Mouse (Mus musculus): ENCODE measurements at regions not wholly inside any gene's neighbourhood (a gene's known extent, or its start where the extent isn't known, plus 50 kb on each side); places are given as distances from the start of the nearest gene placed in this dataset.
A peak's percentile ranks its signal among the peaks of the same experiment; 100 is the strongest.

DNA sequence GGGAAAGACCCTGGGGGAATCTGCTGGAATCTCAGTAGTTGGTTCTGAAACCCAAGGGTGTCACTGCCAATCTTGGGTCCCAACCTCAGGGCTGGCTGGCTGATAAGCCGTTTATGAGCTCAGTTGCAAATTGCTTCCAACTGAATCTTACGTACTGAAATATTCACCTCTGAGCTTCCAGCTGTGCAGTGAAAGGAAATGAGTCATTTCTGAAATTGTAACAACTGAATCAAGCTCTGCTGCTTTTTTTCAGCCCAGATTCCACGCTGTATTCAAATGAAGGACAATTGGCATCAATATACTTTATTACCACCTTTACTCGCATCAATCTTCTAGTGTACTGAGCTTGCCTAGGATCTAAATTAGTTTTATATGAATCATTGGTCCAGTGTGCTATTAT lies 272.7 kb downstream of the Etaa1 start:
- POLR2A ChIA-PET, result no interaction called here
- no peak for DNase-seq (ENCODE audit: low read depth, low spot score)
- CTCF ChIA-PET, result interaction anchor here (1.5 kb wide), 1 partner anchor 15 kb away, joined by 5 read pairs; no protein-coding TSS in a partner anchor
- H3K27me3 ChIP-seq, result peaks cover 5% of the 10 kb centered on the region
- no peak for TF ChIP-seq CTCF (IDR thresholded peaks at IDR 0.05)
- ATAC-seq, result no peak
- in situ Hi-C loops (cut with MboI; ENCODE audit: low pct_unique_long_range_greater_than_20kb), result loop anchor here (25.0 kb wide), 1 partner anchor 1181 kb away; no protein-coding TSS in a partner anchor

GRCm38 (mm10) chr11:17685711-17686113 lies 268.0 kb downstream of the Etaa1 start:
- CTCF ChIA-PET, result no interaction called here
- in situ Hi-C loops (cut with MboI; ENCODE audit: low pct_unique_long_range_greater_than_20kb), result loop anchor here (25.0 kb wide), 1 partner anchor 1177 kb away; no protein-coding TSS in a partner anchor
- POLR2A ChIA-PET, result no interaction called here
- peak; percentile 21 for ATAC-seq
- DNase-seq (ENCODE audit: low read depth, low spot score), result no peak
- H3K27me3 ChIP-seq, result no peaks in the 10 kb centered on the region
- TF ChIP-seq CTCF (IDR thresholded peaks at IDR 0.05), result peak; percentile 66

DNA sequence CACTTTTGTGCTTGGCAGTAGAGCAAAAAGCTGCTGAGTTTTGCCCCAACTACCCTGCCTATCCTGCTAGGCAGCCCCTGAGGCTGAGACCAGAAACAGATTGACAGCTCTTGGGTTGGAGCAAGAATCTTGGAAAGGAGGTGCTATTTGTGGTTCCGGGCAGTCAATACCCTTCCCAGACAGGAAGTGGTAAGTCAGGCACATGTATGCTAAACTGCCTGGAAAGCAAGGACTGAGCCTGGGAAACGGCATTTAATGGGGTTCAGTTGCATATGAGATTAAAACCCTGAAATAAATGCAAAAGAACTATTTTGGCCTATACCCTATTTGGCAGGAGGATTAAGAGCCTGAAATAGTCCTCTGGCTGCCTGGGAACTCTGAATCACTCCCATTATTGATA lies 266.9 kb downstream of the Etaa1 start:
- ChIA-PET POLR2A (no interaction called here), CTCF (no interaction called here)
- in situ Hi-C loops (cut with MboI; ENCODE audit: low pct_unique_long_range_greater_than_20kb), result loop anchor here (25.0 kb wide), 1 partner anchor 1175 kb away; no protein-coding TSS in a partner anchor
- ATAC-seq, result no peak
- H3K27me3 ChIP-seq, result no peaks in the 10 kb centered on the region
- DNase-seq (ENCODE audit: low read depth, low spot score), result no peak
- no peak for TF ChIP-seq CTCF (IDR thresholded peaks at IDR 0.05)

- ChIA-PET CTCF (no interaction called here), POLR2A (no interaction called here)
- DNase-seq (ENCODE audit: low read depth, low spot score), result no peak
- in situ Hi-C loops (cut with MboI; ENCODE audit: low pct_unique_long_range_greater_than_20kb), result loop anchor here (25.0 kb wide), 1 partner anchor 1168 kb away; no protein-coding TSS in a partner anchor
- peak; percentile 57 for ATAC-seq
- no peaks in the 10 kb centered on the region for H3K27me3 ChIP-seq
- TF ChIP-seq CTCF (IDR thresholded peaks at IDR 0.05), result no peak
Measured at GRCm38 (mm10) chr11:17694145-17694544, 259.5 kb downstream of the Etaa1 start.

DNA sequence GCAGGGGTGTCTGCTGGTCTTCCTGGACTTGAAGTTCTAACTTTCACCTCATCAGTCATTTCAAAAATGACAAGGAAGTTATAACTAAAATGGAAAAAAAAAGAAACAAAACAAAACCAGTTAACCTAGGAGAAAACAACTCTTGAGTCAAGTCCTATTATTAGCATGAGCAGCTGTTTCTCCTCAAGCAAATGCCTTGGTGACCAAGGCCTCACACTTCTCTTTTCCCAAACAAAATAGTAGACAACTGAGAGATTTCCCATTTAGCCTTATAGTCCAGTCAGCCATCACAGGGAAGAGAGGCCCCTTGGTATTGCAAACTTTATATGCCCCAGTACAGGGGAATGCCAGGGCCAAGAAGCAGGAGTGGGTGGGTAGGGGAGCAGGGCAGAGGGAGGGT lies 244.9 kb downstream of the Etaa1 start:
- ChIA-PET POLR2A (no interaction called here), CTCF (no interaction called here)
- H3K27me3 ChIP-seq, result peaks cover 7% of the 10 kb centered on the region
- TF ChIP-seq CTCF (IDR thresholded peaks at IDR 0.05), result no peak
- no peak for ATAC-seq
- no peak for DNase-seq (ENCODE audit: low read depth, low spot score)
- in situ Hi-C loops (cut with MboI; ENCODE audit: low pct_unique_long_range_greater_than_20kb), result no loop called here

DNA sequence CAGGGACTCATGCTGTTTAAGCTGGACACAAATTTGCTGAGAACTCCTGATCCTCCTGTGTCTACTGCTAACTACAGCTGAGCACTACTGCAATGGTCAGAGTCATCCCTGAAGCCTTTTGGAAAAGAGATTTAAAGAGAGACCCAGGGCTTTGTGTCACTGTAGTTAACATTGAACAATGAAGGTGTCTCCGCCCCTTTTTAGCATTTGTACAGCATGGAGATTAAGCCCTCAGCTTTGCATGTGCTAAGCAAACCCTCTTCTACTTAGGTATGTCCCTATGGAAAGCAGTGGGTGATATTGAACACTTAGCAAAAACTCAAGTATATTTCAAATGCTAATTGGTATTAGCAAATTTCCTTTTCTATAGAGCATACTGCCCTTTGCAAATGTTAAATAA lies 231.6 kb downstream of the Etaa1 start:
- in situ Hi-C loops (cut with MboI; ENCODE audit: low pct_unique_long_range_greater_than_20kb), result no loop called here
- no peak for TF ChIP-seq CTCF (IDR thresholded peaks at IDR 0.05)
- CTCF ChIA-PET, result no interaction called here
- DNase-seq (ENCODE audit: low read depth, low spot score) (no peak), ATAC-seq (no peak)
- H3K27me3 ChIP-seq, result no peaks in the 10 kb centered on the region
- POLR2A ChIA-PET, result no interaction called here

DNA sequence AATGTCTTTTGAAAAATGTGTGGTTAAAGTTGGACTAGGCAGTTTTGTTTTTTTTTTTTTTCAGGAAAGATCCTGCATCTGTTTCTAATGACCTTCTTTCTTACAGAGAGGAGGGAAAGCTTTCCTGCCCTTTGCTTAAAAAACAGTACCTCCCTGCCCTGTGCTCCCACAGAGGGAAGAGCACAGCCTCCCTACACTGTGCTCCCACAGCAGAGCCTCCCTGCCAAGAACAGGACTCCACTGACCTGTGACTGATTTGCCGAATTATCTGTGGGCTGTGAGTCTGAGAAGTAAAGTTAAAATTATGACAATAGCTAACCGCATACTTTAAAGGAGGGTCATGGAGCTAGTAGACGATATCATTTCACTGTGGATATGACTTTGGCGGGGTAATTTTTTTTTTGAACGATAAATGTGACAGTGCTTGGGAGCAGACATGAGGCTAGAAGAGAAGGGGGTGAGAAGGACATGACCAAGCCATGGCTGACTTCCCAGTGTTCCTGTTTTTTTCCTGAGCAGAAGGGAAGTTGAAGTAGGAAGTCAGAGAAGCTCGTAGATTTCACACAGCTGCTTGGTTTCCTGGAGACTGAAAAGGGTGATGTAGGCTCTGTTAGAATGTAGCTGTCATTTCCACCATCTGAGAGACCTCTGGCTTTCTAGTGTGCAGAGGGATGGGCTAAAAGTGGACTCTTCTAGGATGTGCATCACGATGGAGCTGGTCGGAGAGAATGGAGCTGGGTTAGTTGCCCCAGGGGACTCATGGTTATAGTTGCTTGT lies 226.2 kb downstream of the Etaa1 start:
- ChIA-PET POLR2A (interaction anchor here (0.6 kb wide), 2 partner anchors 9 to 88 kb away, joined by 3 read pairs; no protein-coding TSS in a partner anchor), CTCF (interaction anchor here (1.1 to 1.3 kb wide), 2 partner anchors 12 to 18 kb away, joined by 3 to 4 read pairs; no protein-coding TSS in a partner anchor)
- no peaks in the 10 kb centered on the region for H3K27me3 ChIP-seq
- in situ Hi-C loops (cut with MboI; ENCODE audit: low pct_unique_long_range_greater_than_20kb), result no loop called here
- ATAC-seq, result no peak
- DNase-seq (ENCODE audit: low read depth, low spot score), result no peak
- no peak for TF ChIP-seq CTCF (IDR thresholded peaks at IDR 0.05)

GRCm38 (mm10) chr11:17733075-17733474 lies 220.6 kb downstream of the Etaa1 start:
- DNase-seq (ENCODE audit: low read depth, low spot score) (no peak), ATAC-seq (no peak)
- no peaks in the 10 kb centered on the region for H3K27me3 ChIP-seq
- POLR2A ChIA-PET, result no interaction called here
- TF ChIP-seq CTCF (IDR thresholded peaks at IDR 0.05), result no peak
- in situ Hi-C loops (cut with MboI; ENCODE audit: low pct_unique_long_range_greater_than_20kb), result no loop called here
- CTCF ChIA-PET, result no interaction called here

- DNase-seq (ENCODE audit: low read depth, low spot score) (no peak), ATAC-seq (no peak)
- H3K27me3 ChIP-seq, result no peaks in the 10 kb centered on the region
- in situ Hi-C loops (cut with MboI; ENCODE audit: low pct_unique_long_range_greater_than_20kb), result no loop called here
- ChIA-PET CTCF (no interaction called here), POLR2A (no interaction called here)
- no peak for TF ChIP-seq CTCF (IDR thresholded peaks at IDR 0.05)
Measured at GRCm38 (mm10) chr11:17734519-17734918, 219.2 kb downstream of the Etaa1 start.

- in situ Hi-C loops (cut with MboI; ENCODE audit: low pct_unique_long_range_greater_than_20kb), result no loop called here
Measured at GRCm38 (mm10) chr11:17738879-17739278, 214.8 kb downstream of the Etaa1 start.

GRCm38 (mm10) chr11:17743821-17744220 lies 209.9 kb downstream of the Etaa1 start:
- ATAC-seq, result no peak
- ChIA-PET CTCF (no interaction called here), POLR2A (no interaction called here)
- no peak for TF ChIP-seq CTCF (IDR thresholded peaks at IDR 0.05)
- H3K27me3 ChIP-seq, result no peaks in the 10 kb centered on the region
- in situ Hi-C loops (cut with MboI; ENCODE audit: low pct_unique_long_range_greater_than_20kb), result no loop called here
- no peak for DNase-seq (ENCODE audit: low read depth, low spot score)

More at GRCm38 (mm10) chr11:17738879-17739278, 214.8 kb downstream of the Etaa1 start:
- DNase-seq (ENCODE audit: low read depth, low spot score) (no peak), ATAC-seq (no peak)
- H3K27me3 ChIP-seq, result no peaks in the 10 kb centered on the region
- ChIA-PET POLR2A (no interaction called here), CTCF (interaction anchor here (1.4 kb wide), 1 partner anchor 11 kb away, joined by 4 read pairs; no protein-coding TSS in a partner anchor)
- no peak for TF ChIP-seq CTCF (IDR thresholded peaks at IDR 0.05)

Data from Patski (cell line).